Mouse (Mus musculus): ENCODE measurements around the gene Tmem51.

DNA sequence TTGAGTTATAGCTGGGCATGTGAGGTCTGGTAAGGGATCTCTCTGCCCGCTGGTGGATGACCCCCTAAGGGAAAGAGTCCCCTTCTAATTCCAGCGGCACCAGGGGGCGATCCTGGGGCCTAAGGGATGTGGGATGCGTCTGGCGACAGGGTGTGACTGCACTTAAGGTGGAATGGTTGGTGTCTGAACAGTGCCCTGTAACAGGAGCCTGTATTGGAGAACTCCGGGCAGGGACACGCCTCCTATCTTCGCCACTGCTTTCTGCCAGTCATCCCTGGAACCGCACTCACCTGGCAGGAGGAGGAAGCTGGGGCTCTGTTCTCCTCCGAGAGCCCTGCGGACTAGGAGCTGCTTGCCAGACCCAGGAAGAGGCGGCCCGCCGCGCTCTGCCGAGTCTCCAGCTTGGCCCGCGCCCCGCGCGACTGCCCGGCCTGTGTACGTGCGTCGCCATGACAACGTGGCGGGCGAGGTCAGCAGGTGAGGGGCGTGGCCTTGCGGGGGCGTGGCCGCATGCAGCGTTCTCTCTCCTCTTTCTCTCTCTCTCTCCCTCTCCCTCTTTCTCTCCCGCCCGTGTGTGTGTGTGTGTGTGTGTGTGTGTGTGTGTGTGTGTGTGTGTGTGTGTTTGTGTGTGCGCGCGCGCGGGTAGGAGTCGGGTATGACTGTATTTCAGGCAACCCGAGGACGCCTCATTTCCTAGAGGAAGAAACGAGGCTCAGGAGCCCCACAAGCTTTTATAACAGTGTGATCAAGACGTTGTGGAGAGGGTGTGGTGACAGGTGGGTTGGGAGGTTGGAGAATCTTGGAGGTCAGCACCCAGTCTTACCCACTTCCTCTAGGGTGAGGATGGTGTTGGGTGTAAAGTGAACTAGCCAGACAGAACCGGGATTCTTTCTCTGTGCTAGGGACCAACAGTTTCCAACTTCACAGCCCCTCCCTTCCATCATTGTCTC is 69.2 kb downstream of the Tmem51 start, which contains the start of gene Fhad1:
- 0 out of 2 replicates have a peak, but pooled peaks have one; percentile 14 for TF ChIP-seq CTCF (IDR thresholded peaks at IDR 0.05; ENCODE audit: low read depth)
- TF ChIP-seq EP300 (IDR thresholded peaks at IDR 0.05; ENCODE audit: low read depth), result no peak

Data from heart, postnatal 0 days (tissue).